Mouse (Mus musculus) olfactory bulb, adult 2 months (tissue): Measurements from ENCODE around the gene Pnkp.

ENCODE experiments used
- CTCF ChIP-seq: fragments of 200-500 bp; IDR thresholded peaks from 2 replicates; pipeline ENCODE4 v1.5.1; 2012; ENCODE audit warnings: low read depth, mild to moderate bottlenecking, low read length, moderate library complexity; ENCODE audit not compliant: insufficient read depth
- POLR2A ChIP-seq: fragments of 200-500 bp; IDR thresholded peaks from 2 replicates; pipeline ENCODE4 v1.6.1; 2012; ENCODE audit warnings: mild to moderate bottlenecking, low read depth, low read length, moderate library complexity; ENCODE audit not compliant: insufficient read depth

- no peak for TF ChIP-seq CTCF
- no peak for TF ChIP-seq POLR2A
Measured at GRCm38 (mm10) chr7:44817441-44817840, 39.5 kb upstream of the Pnkp start.
